Mouse (Mus musculus): ENCODE results near the gene Tmem30b.
"Not testable (repeated sequence)": the region's sequence is repeated elsewhere in the genome, so short reads cannot be mapped to it uniquely, and the experiment has no call there.

Tmem30b gene

GRCm38 (mm10) chr12:73546086-73546711 is at the start of gene Tmem30b:
Gene Tmem30b, minus strand, starts transcription at chr12:73546392.
- no peak for DNase-seq (ENCODE audit: low spot score)

GRCm38 (mm10) chr12:73595226-73595625 is 49.0 kb upstream of the Tmem30b start:
- DNase-seq (ENCODE audit: low spot score), result no peak

GRCm38 (mm10) chr12:73594177-73594745 is 48.1 kb upstream of the Tmem30b start:
- DNase-seq (ENCODE audit: low spot score), result no peak

- DNase-seq (ENCODE audit: low spot score), result no peak
Observed at GRCm38 (mm10) chr12:73593021-73593798, 47.0 kb upstream of the Tmem30b start.

- no peak for DNase-seq (ENCODE audit: low spot score)
Observed at GRCm38 (mm10) chr12:73591625-73592024, 45.4 kb upstream of the Tmem30b start.

- no peak for DNase-seq (ENCODE audit: low spot score)
Observed at GRCm38 (mm10) chr12:73590627-73591276, 44.6 kb upstream of the Tmem30b start.

- no peak for DNase-seq (ENCODE audit: low spot score)
Observed at GRCm38 (mm10) chr12:73587262-73587661, 41.1 kb upstream of the Tmem30b start.

GRCm38 (mm10) chr12:73585850-73586249 is 39.7 kb upstream of the Tmem30b start:
- no peak for DNase-seq (ENCODE audit: low spot score)

GRCm38 (mm10) chr12:73585241-73585801 is 39.1 kb upstream of the Tmem30b start:
- DNase-seq (ENCODE audit: low spot score), result no peak

- no peak for DNase-seq (ENCODE audit: low spot score)
Observed at GRCm38 (mm10) chr12:73584610-73585240, 38.5 kb upstream of the Tmem30b start, which contains the start of gene Prkch. Gene Prkch, plus strand, starts transcription at chr12:73584796.

GRCm38 (mm10) chr12:73583813-73584609 is 37.8 kb upstream of the Tmem30b start:
- DNase-seq (ENCODE audit: low spot score), result no peak

- DNase-seq (ENCODE audit: low spot score), result no peak
Observed at GRCm38 (mm10) chr12:73583318-73583717, 37.1 kb upstream of the Tmem30b start.

GRCm38 (mm10) chr12:73580811-73581210 is 34.6 kb upstream of the Tmem30b start:
- no peak for DNase-seq (ENCODE audit: low spot score)

GRCm38 (mm10) chr12:73578141-73578540 is 31.9 kb upstream of the Tmem30b start:
- DNase-seq (ENCODE audit: low spot score), result no peak

GRCm38 (mm10) chr12:73574632-73575031 is 28.4 kb upstream of the Tmem30b start:
- no peak for DNase-seq (ENCODE audit: low spot score)

- no peak for DNase-seq (ENCODE audit: low spot score)
Observed at GRCm38 (mm10) chr12:73565620-73565969, 19.4 kb upstream of the Tmem30b start.

- peak; percentile 27 for DNase-seq (ENCODE audit: low spot score)
Observed at GRCm38 (mm10) chr12:73564795-73565619, 18.8 kb upstream of the Tmem30b start.

- no peak for DNase-seq (ENCODE audit: low spot score)
Observed at GRCm38 (mm10) chr12:73564176-73564575, 18.0 kb upstream of the Tmem30b start.

- DNase-seq (ENCODE audit: low spot score), result not testable (repeated sequence)
Observed at GRCm38 (mm10) chr12:73563122-73563521, 16.9 kb upstream of the Tmem30b start.

- no peak for DNase-seq (ENCODE audit: low spot score)
Observed at GRCm38 (mm10) chr12:73560091-73560490, 13.9 kb upstream of the Tmem30b start.
